Comparison of ENCODE assay signal across 15 mouse cellular contexts in the genomic region with DNA sequence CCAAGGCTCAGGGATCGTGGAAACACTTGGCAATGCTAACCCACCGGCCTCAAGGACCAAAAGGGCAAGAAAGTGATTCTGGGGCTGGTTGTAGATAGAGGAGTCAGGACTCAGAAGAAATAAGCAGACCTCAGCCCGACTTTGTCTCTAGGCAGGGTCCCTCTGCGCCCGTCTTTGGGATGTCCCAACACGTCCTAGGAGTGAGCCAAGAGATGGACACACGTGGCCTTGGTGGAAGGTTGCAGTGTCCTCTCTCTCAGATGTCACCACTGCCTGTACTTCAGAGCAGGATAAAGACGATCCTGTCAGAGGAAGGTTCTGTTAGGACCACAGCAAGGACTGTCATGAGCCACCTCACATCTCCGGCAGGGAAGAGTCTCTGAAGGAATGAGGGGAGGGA. TPM values are rescaled to one million over a fixed set of nuclear protein-coding genes. Genes with fewer than 3 reads are reported as not detected.
DNase-seq lines count a peak whose midpoint lies in the region; ATAC-seq lines count a peak whose summit lies in the region.
"Had no signal": no experiment of that assay in that cellular context is flagged by ENCODE, and none has a peak within 500 bp of the region (broad histone marks: within the 10 kb centered on the region; RNA-seq: fewer than 3 reads in every experiment).

No protein-coding gene starts in this region.

- peaks cover 5% of the 10 kb centered on the region for H3K4me1 ChIP-seq in hindbrain, embryonic 13.5 days (replicated peaks)
- H3K4me1 ChIP-seq in hindbrain, embryonic 12.5 days, result peaks cover 8% of the 10 kb centered on the region
- H3K4me1 ChIP-seq in neural tube, embryonic 11.5 days (ENCODE audit: control insufficient read depth, insufficient read depth, low read length), result peaks cover 3% of the 10 kb centered on the region
- H3K4me1 ChIP-seq in limb, embryonic 13.5 days, result peaks cover 21% of the 10 kb centered on the region

- no peaks in the 10 kb centered on the region for H3K36me3 ChIP-seq in hindbrain, embryonic 13.5 days
- no peaks in the 10 kb centered on the region for H3K36me3 ChIP-seq in hindbrain, embryonic 12.5 days
- H3K36me3 ChIP-seq in neural tube, embryonic 11.5 days (ENCODE audit: control insufficient read depth, insufficient read depth, low read length), result no peaks in the 10 kb centered on the region
- H3K36me3 ChIP-seq in limb, embryonic 13.5 days, result no peaks in the 10 kb centered on the region

- peak; percentile 75 for DNase-seq in adrenal gland, adult 2 months
- no peak for DNase-seq in adrenal gland, postnatal 4 days (ENCODE audit: low spot score in 2 of 2)
- DNase-seq in neural tube, embryonic 11.5 days (ENCODE audit: low spot score), result no peak
- DNase-seq in neural tube, embryonic 10.5 days (ENCODE audit: extremely low spot score, low spot score), result no peak
- DNase-seq in testis, postnatal 10 days (ENCODE audit: low spot score), result no peak
- DNase-seq: cerebellum, postnatal 14 days; left cerebral cortex, postnatal 4 days; thymus, adult 18-20 months had no signal

- H3K27ac ChIP-seq in hindbrain, embryonic 13.5 days, result no peak overlapping the region
- no peak overlapping the region for H3K27ac ChIP-seq in hindbrain, embryonic 12.5 days
- H3K27ac ChIP-seq in neural tube, embryonic 11.5 days (ENCODE audit: low read depth, low read length), result no peak overlapping the region
- H3K27ac ChIP-seq in limb, embryonic 13.5 days, result no peak overlapping the region
- H3K27ac ChIP-seq: hindbrain, embryonic 14.5 days had no signal

- no peak overlapping the region for H3K4me3 ChIP-seq in hindbrain, embryonic 13.5 days
- no peak overlapping the region for H3K4me3 ChIP-seq in hindbrain, embryonic 12.5 days
- H3K4me3 ChIP-seq in neural tube, embryonic 11.5 days (ENCODE audit: low read depth, low read length), result no peak overlapping the region
- no peak overlapping the region for H3K4me3 ChIP-seq in limb, embryonic 13.5 days

- no peak for ATAC-seq in hindbrain, embryonic 13.5 days (ENCODE audit: low FRiP score)
- no peak for ATAC-seq in hindbrain, embryonic 12.5 days (ENCODE audit: low FRiP score)
- ATAC-seq in neural tube, embryonic 11.5 days (ENCODE audit: insufficient read depth, low FRiP score, low TSS enrichment), result no peak
- no peak for ATAC-seq in limb, embryonic 13.5 days (ENCODE audit: low FRiP score, low read depth)

- 66% methylated on average over 9 of the region's 9 CpGs for WGBS in hindbrain, embryonic 13.5 days
- 65% methylated on average over 9 of the region's 9 CpGs for WGBS in hindbrain, embryonic 12.5 days
- 65% methylated on average over 9 of the region's 9 CpGs for whole genome bisulfite sequencing in neural tube, embryonic 11.5 days
- WGBS in limb, embryonic 13.5 days, result 59% methylated on average over 9 of the region's 9 CpGs

- H3K4me2 ChIP-seq in hindbrain, embryonic 13.5 days, result no peak overlapping the region
- no peak overlapping the region for H3K4me2 ChIP-seq in hindbrain, embryonic 12.5 days (replicated peaks)
- no peak overlapping the region; the same call in 1 of the 2 replicates for H3K4me2 ChIP-seq in neural tube, embryonic 11.5 days (ENCODE audit: low read depth)
- H3K4me2 ChIP-seq in limb, embryonic 13.5 days (replicated peaks), result no peak overlapping the region
- H3K4me2 ChIP-seq: hindbrain, embryonic 14.5 days had no signal

- H3K9ac ChIP-seq in hindbrain, embryonic 13.5 days, result peak overlapping the region; percentile 19; the same call in 1 of the 2 replicates
- no peak overlapping the region for H3K9ac ChIP-seq in hindbrain, embryonic 12.5 days
- H3K9ac ChIP-seq in neural tube, embryonic 11.5 days (ENCODE audit: low read length), result 0 out of 2 replicates have a peak overlapping the region, but pooled peaks have one; percentile 22
- peak overlapping the region; percentile 54; the same call in 1 of the 2 replicates for H3K9ac ChIP-seq in limb, embryonic 13.5 days
- H3K9ac ChIP-seq: hindbrain, embryonic 14.5 days had no signal

- H3K9me3 ChIP-seq in hindbrain, embryonic 13.5 days, result no peaks in the 10 kb centered on the region
- no peaks in the 10 kb centered on the region for H3K9me3 ChIP-seq in hindbrain, embryonic 12.5 days (replicated peaks)
- H3K9me3 ChIP-seq in neural tube, embryonic 11.5 days (ENCODE audit: control insufficient read depth, low read length), result no peaks in the 10 kb centered on the region
- no peaks in the 10 kb centered on the region for H3K9me3 ChIP-seq in limb, embryonic 13.5 days

- peaks cover 18% of the 10 kb centered on the region for H3K27me3 ChIP-seq in hindbrain, embryonic 13.5 days
- H3K27me3 ChIP-seq in hindbrain, embryonic 12.5 days, result 0 out of 2 replicates have a peak, but pooled peaks cover 4% of the 10 kb centered on the region
- H3K27me3 ChIP-seq in neural tube, embryonic 11.5 days (ENCODE audit: control insufficient read depth, insufficient read depth, low read length), result no peaks in the 10 kb centered on the region
- peaks cover 8% of the 10 kb centered on the region; the same call in 1 of the 2 replicates for H3K27me3 ChIP-seq in limb, embryonic 13.5 days

RNA-seq across cellular contexts. Expression of a gene that starts 5.9 kb away (rescaled TPM):
- 100 to 1,000 TPM; 129 to 133 TPM for total RNA-seq in adrenal gland, adult 2 months (2021)
- 470 and 474 TPM in 2 replicates for polyA plus RNA-seq in adrenal gland, adult 2 months (2012; rRNA removed)
- 10 to 100 TPM; 88.2 to 90.2 TPM for total RNA-seq in adrenal gland, postnatal 4 days (2021)
- polyA plus RNA-seq in hindbrain, embryonic 13.5 days (2015; fragmentation: Nextera tagmentation; extraction: Ambion mirVana), result 86.8 and 96.4 TPM in 2 replicates
- polyA plus RNA-seq in hindbrain, embryonic 12.5 days (2016; fragmentation: Nextera tagmentation; extraction: Ambion mirVana), result 90.8 and 92.7 TPM in 2 replicates
- polyA plus RNA-seq in neural tube, embryonic 11.5 days (2014; fragmentation: Nextera tagmentation; extraction: Ambion mirVana), result 71.9 and 82.2 TPM in 2 replicates
- polyA plus RNA-seq in limb, embryonic 13.5 days (2015; fragmentation: Nextera tagmentation; extraction: Ambion mirVana), result 73.1 and 82.9 TPM in 2 replicates

RNA-seq across cellular contexts. Expression of a gene that starts 29.2 kb away (rescaled TPM):
- total RNA-seq in adrenal gland, adult 2 months (2021), result 10 to 100 TPM; 31.0 to 36.0 TPM
- polyA plus RNA-seq in adrenal gland, adult 2 months (2012; rRNA removed), result 105 and 108 TPM in 2 replicates
- total RNA-seq in adrenal gland, postnatal 4 days (2021), result 10 to 100 TPM; 40.0 to 41.1 TPM
- polyA plus RNA-seq in hindbrain, embryonic 13.5 days (2015; fragmentation: Nextera tagmentation; extraction: Ambion mirVana), result 11.6 and 11.7 TPM in 2 replicates
- 14.7 and 15.4 TPM in 2 replicates for polyA plus RNA-seq in hindbrain, embryonic 12.5 days (2016; fragmentation: Nextera tagmentation; extraction: Ambion mirVana)
- 13.3 and 13.8 TPM in 2 replicates for polyA plus RNA-seq in neural tube, embryonic 11.5 days (2014; fragmentation: Nextera tagmentation; extraction: Ambion mirVana)
- polyA plus RNA-seq in limb, embryonic 13.5 days (2015; fragmentation: Nextera tagmentation; extraction: Ambion mirVana), result 8.6 and 10.7 TPM in 2 replicates

RNA-seq across cellular contexts. Expression of a gene that starts 35.0 kb away (rescaled TPM):
- 100 to 1,000 TPM in 1 of 2 experiments, 10 to 100 TPM in 1; 87.1 to 123 TPM for total RNA-seq in adrenal gland, adult 2 months (2021)
- 247 and 266 TPM in 2 replicates for polyA plus RNA-seq in adrenal gland, adult 2 months (2012; rRNA removed)
- 10 to 100 TPM; 68.4 to 71.2 TPM for total RNA-seq in adrenal gland, postnatal 4 days (2021)
- 93.8 and 98.3 TPM in 2 replicates for polyA plus RNA-seq in hindbrain, embryonic 13.5 days (2015; fragmentation: Nextera tagmentation; extraction: Ambion mirVana)
- 66.3 and 72.2 TPM in 2 replicates for polyA plus RNA-seq in hindbrain, embryonic 12.5 days (2016; fragmentation: Nextera tagmentation; extraction: Ambion mirVana)
- 47.4 and 61.2 TPM in 2 replicates for polyA plus RNA-seq in neural tube, embryonic 11.5 days (2014; fragmentation: Nextera tagmentation; extraction: Ambion mirVana)
- polyA plus RNA-seq in limb, embryonic 13.5 days (2015; fragmentation: Nextera tagmentation; extraction: Ambion mirVana), result 23.9 and 29.0 TPM in 2 replicates

RNA-seq across cellular contexts. Expression of a gene that starts 35.6 kb away (rescaled TPM):
- total RNA-seq in adrenal gland, adult 2 months (2021), result 10 to 100 TPM; 14.4 to 24.6 TPM
- 23.7 and 26.6 TPM in 2 replicates for polyA plus RNA-seq in adrenal gland, adult 2 months (2012; rRNA removed)
- 10 to 100 TPM; 18.4 to 20.6 TPM for total RNA-seq in adrenal gland, postnatal 4 days (2021)
- polyA plus RNA-seq in hindbrain, embryonic 13.5 days (2015; fragmentation: Nextera tagmentation; extraction: Ambion mirVana), result 0.42 and 0.48 TPM in 2 replicates
- polyA plus RNA-seq in hindbrain, embryonic 12.5 days (2016; fragmentation: Nextera tagmentation; extraction: Ambion mirVana), result 0.48 and 0.61 TPM in 2 replicates
- polyA plus RNA-seq in neural tube, embryonic 11.5 days (2014; fragmentation: Nextera tagmentation; extraction: Ambion mirVana), result 0.42 and 0.58 TPM in 2 replicates
- polyA plus RNA-seq in limb, embryonic 13.5 days (2015; fragmentation: Nextera tagmentation; extraction: Ambion mirVana), result 0.52 and 0.70 TPM in 2 replicates

RNA-seq across cellular contexts. Expression of a gene that starts 44.5 kb away (rescaled TPM):
- 10 to 100 TPM; 18.7 to 23.7 TPM for total RNA-seq in adrenal gland, adult 2 months (2021)
- polyA plus RNA-seq in adrenal gland, adult 2 months (2012; rRNA removed), result 237 and 302 TPM in 2 replicates
- 10 to 100 TPM; 40.5 to 50.4 TPM for total RNA-seq in adrenal gland, postnatal 4 days (2021)
- polyA plus RNA-seq in hindbrain, embryonic 13.5 days (2015; fragmentation: Nextera tagmentation; extraction: Ambion mirVana), result 0.27 TPM in 1 of 2 replicates, not detected in the other
- 1.4 and 1.5 TPM in 2 replicates for polyA plus RNA-seq in hindbrain, embryonic 12.5 days (2016; fragmentation: Nextera tagmentation; extraction: Ambion mirVana)
- 0.44 and 0.87 TPM in 2 replicates for polyA plus RNA-seq in neural tube, embryonic 11.5 days (2014; fragmentation: Nextera tagmentation; extraction: Ambion mirVana)
- polyA plus RNA-seq in limb, embryonic 13.5 days (2015; fragmentation: Nextera tagmentation; extraction: Ambion mirVana), result 3.1 and 4.2 TPM in 2 replicates
- total RNA-seq: layer of hippocampus, postnatal 25 days; left cerebral cortex, postnatal 4 days; megakaryocyte, adult 5-6 weeks; monocyte, adult 5-6 weeks had no signal
- polyA plus RNA-seq: hindbrain, embryonic 14.5 days had no signal
